Mouse (Mus musculus): Measurements from ENCODE around the gene Ppp1r12b. TPM values are rescaled to one million over a fixed set of nuclear protein-coding genes. Genes with fewer than 3 reads are reported as not detected.
A peak's percentile ranks its signal among the peaks of the same experiment; 100 is the strongest.

Ppp1r12b gene
- total RNA-seq, 1 experiment = 5.4 TPM

GRCm38 (mm10) chr1:134960634-134961033, 4.9 kb upstream of the Ppp1r12b start:
- Histone ChIP-seq H3K36me3 (ENCODE audit: control insufficient read depth, insufficient read depth, low read length, poor library complexity, severe bottlenecking) (peaks cover 4% of the 10 kb centered on the region; the same call in 1 of the 2 replicates), H3K4me3 (ENCODE audit: insufficient read depth in 1 of 2, low read depth in 1 of 2, low read length in 2 of 2, poor library complexity in 1 of 2, severe bottlenecking in 1 of 2) (no peak overlapping the region), H3K9ac (ENCODE audit: insufficient read depth, low read depth, low read length, poor library complexity, severe bottlenecking) (no peak overlapping the region), H3K4me1 (ENCODE audit: control insufficient read depth in 2 of 2, insufficient read depth in 2 of 2, low read length in 2 of 2, poor library complexity in 1 of 2) (peaks cover 0 to 4% of the 10 kb centered on the region in 2 experiments; a peak in 1 of 4 replicates), H3K27ac (ENCODE audit: insufficient read depth, low read depth, low read length, poor library complexity, severe bottlenecking) (no peak overlapping the region), H3K9me3 (ENCODE audit: control insufficient read depth, insufficient read depth, low read depth, low read length) (no peaks in the 10 kb centered on the region)
- TF ChIP-seq CHD2 (IDR thresholded peaks at IDR 0.05; ENCODE audit: low read depth, low read length) (no peak), ZNF384 (IDR thresholded peaks at IDR 0.05; ENCODE audit: low read depth, low read length) (no peak), ZC3H11A (IDR thresholded peaks at IDR 0.05; ENCODE audit: borderline replicate concordance, low read depth, low read length) (no peak), HCFC1 (IDR thresholded peaks at IDR 0.05; ENCODE audit: borderline replicate concordance, insufficient read depth, low read length) (no peak), MAFK (IDR thresholded peaks at IDR 0.05; ENCODE audit: insufficient read depth, low read depth, low read length) (no peak)
- DNase-seq (ENCODE audit: low read depth, low spot score) = no peak
- in situ Hi-C loops (cut with MboI; ENCODE audit: low sequenced_read_pairs in 2 of 2, unreplicated experiment in 2 of 2) = no loop called here

GRCm38 (mm10) chr1:134955050-134955636, 599 bp downstream of the Ppp1r12b start:
- in situ Hi-C loops (cut with MboI; ENCODE audit: low sequenced_read_pairs in 2 of 2, unreplicated experiment in 2 of 2) = no loop called here
- Histone ChIP-seq H3K4me3 (ENCODE audit: insufficient read depth in 1 of 2, low read depth in 1 of 2, low read length in 2 of 2, poor library complexity in 1 of 2, severe bottlenecking in 1 of 2) (peak overlapping the region; percentile 90 to 93), H3K4me1 (ENCODE audit: control insufficient read depth in 2 of 2, insufficient read depth in 2 of 2, low read length in 2 of 2, poor library complexity in 1 of 2) (no peaks in the 10 kb centered on the region; a peak in 1 of 4 replicates), H3K36me3 (ENCODE audit: control insufficient read depth, insufficient read depth, low read length, poor library complexity, severe bottlenecking) (no peaks in the 10 kb centered on the region), H3K9ac (ENCODE audit: insufficient read depth, low read depth, low read length, poor library complexity, severe bottlenecking) (peak overlapping the region; percentile 85), H3K27ac (ENCODE audit: insufficient read depth, low read depth, low read length, poor library complexity, severe bottlenecking) (no peak overlapping the region), H3K9me3 (ENCODE audit: control insufficient read depth, insufficient read depth, low read depth, low read length) (no peaks in the 10 kb centered on the region)
- TF ChIP-seq MAFK (IDR thresholded peaks at IDR 0.05; ENCODE audit: insufficient read depth, low read depth, low read length) (no peak), HCFC1 (IDR thresholded peaks at IDR 0.05; ENCODE audit: borderline replicate concordance, insufficient read depth, low read length) (no peak), ZNF384 (IDR thresholded peaks at IDR 0.05; ENCODE audit: low read depth, low read length) (no peak), ZC3H11A (IDR thresholded peaks at IDR 0.05; ENCODE audit: borderline replicate concordance, low read depth, low read length) (no peak), CHD2 (IDR thresholded peaks at IDR 0.05; ENCODE audit: low read depth, low read length) (no peak)
- no peak for DNase-seq (ENCODE audit: low read depth, low spot score)

GRCm38 (mm10) chr1:134949946-134950345, 5.8 kb downstream of the Ppp1r12b start:
- TF ChIP-seq HCFC1 (IDR thresholded peaks at IDR 0.05; ENCODE audit: borderline replicate concordance, insufficient read depth, low read length) (no peak), ZC3H11A (IDR thresholded peaks at IDR 0.05; ENCODE audit: borderline replicate concordance, low read depth, low read length) (no peak)
- no peaks in the 10 kb centered on the region; a peak in 1 of 4 replicates for H3K4me1 ChIP-seq (ENCODE audit: control insufficient read depth in 2 of 2, insufficient read depth in 2 of 2, low read length in 2 of 2, poor library complexity in 1 of 2)
- no peaks in the 10 kb centered on the region for H3K9me3 ChIP-seq (ENCODE audit: control insufficient read depth, insufficient read depth, low read depth, low read length)
- no peak overlapping the region for H3K27ac ChIP-seq (ENCODE audit: insufficient read depth, low read depth, low read length, poor library complexity, severe bottlenecking)
- H3K9ac ChIP-seq (ENCODE audit: insufficient read depth, low read depth, low read length, poor library complexity, severe bottlenecking) = no peak overlapping the region
- no peak overlapping the region for H3K4me3 ChIP-seq (ENCODE audit: insufficient read depth in 1 of 2, low read depth in 1 of 2, low read length in 2 of 2, poor library complexity in 1 of 2, severe bottlenecking in 1 of 2)
- DNase-seq (ENCODE audit: low read depth, low spot score) = no peak
- in situ Hi-C loops (cut with MboI; ENCODE audit: low sequenced_read_pairs in 2 of 2, unreplicated experiment in 2 of 2) = no loop called here
- H3K36me3 ChIP-seq (ENCODE audit: control insufficient read depth, insufficient read depth, low read length, poor library complexity, severe bottlenecking) = no peaks in the 10 kb centered on the region

- in situ Hi-C loops (cut with MboI; ENCODE audit: low sequenced_read_pairs in 2 of 2, unreplicated experiment in 2 of 2) = no loop called here
- DNase-seq (ENCODE audit: low read depth, low spot score) = no peak
- Histone ChIP-seq H3K27ac (ENCODE audit: insufficient read depth, low read depth, low read length, poor library complexity, severe bottlenecking) (no peak overlapping the region), H3K4me1 (ENCODE audit: control insufficient read depth in 2 of 2, insufficient read depth in 2 of 2, low read length in 2 of 2, poor library complexity in 1 of 2) (no peaks in the 10 kb centered on the region), H3K4me3 (ENCODE audit: insufficient read depth in 1 of 2, low read depth in 1 of 2, low read length in 2 of 2, poor library complexity in 1 of 2, severe bottlenecking in 1 of 2) (no peak overlapping the region), H3K9me3 (ENCODE audit: control insufficient read depth, insufficient read depth, low read depth, low read length) (no peaks in the 10 kb centered on the region), H3K36me3 (ENCODE audit: control insufficient read depth, insufficient read depth, low read length, poor library complexity, severe bottlenecking) (no peaks in the 10 kb centered on the region), H3K9ac (ENCODE audit: insufficient read depth, low read depth, low read length, poor library complexity, severe bottlenecking) (no peak overlapping the region)
- TF ChIP-seq ZC3H11A (IDR thresholded peaks at IDR 0.05; ENCODE audit: borderline replicate concordance, low read depth, low read length) (no peak), ZNF384 (IDR thresholded peaks at IDR 0.05; ENCODE audit: low read depth, low read length) (no peak), CHD2 (IDR thresholded peaks at IDR 0.05; ENCODE audit: low read depth, low read length) (no peak), HCFC1 (IDR thresholded peaks at IDR 0.05; ENCODE audit: borderline replicate concordance, insufficient read depth, low read length) (no peak), MAFK (IDR thresholded peaks at IDR 0.05; ENCODE audit: insufficient read depth, low read depth, low read length) (no peak)
Measured at GRCm38 (mm10) chr1:134947590-134947989, 8.2 kb downstream of the Ppp1r12b start.

Measured in ES-E14 (cell line).